Mouse (Mus musculus): Measurements from ENCODE around the gene Sag. TPM values are rescaled to one million over a fixed set of nuclear protein-coding genes. Genes with fewer than 3 reads are reported as not detected.

The Sag gene
- polyA plus RNA-seq, 1 experiment, result 0.80 TPM

DNA sequence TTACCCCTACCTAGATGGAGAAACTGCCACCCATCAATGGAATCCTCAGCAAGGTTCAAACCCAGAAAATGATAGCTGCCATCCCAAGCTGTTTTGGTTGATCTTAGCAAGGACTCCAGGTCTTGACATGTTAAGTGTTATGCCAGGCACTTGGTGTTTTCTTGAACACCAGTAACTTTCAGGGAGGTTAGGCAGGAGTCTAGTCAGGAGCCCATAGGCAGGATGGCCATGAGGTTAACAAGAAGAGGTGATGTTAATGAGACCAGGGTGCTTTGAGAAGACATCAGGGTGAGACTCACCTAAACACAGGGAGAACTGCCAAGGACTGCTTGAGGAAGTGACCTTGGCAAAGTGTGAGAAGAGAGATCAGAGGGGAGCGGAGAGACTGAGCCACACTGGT lies 54.6 kb downstream of the Sag start:
- Histone ChIP-seq H3K4me3 (replicated peaks; ENCODE audit: insufficient read depth, low read depth, low read length) (peak overlapping the region; percentile 14), H3K27me3 (ENCODE audit: control insufficient read depth, insufficient read depth, low read length) (no peaks in the 10 kb centered on the region), H3K4me1 (ENCODE audit: control insufficient read depth, insufficient read depth, low read length) (peaks cover 18% of the 10 kb centered on the region), H3K27ac (ENCODE audit: insufficient read depth, low read length) (no peak overlapping the region)
- no peak for DNase-seq
- TF ChIP-seq CTCF (IDR thresholded peaks at IDR 0.05; ENCODE audit: borderline replicate concordance, insufficient read depth, low read depth, low read length) (no peak), POLR2A (IDR thresholded peaks at IDR 0.05; ENCODE audit: borderline replicate concordance, insufficient read depth, low read length) (no peak)
- WGBS, result 31% methylated on average over 1 of the region's 1 CpGs

GRCm38 (mm10) chr1:87858529-87858928 lies 55.0 kb downstream of the Sag start:
- 39% methylated on average over 2 of the region's 2 CpGs for WGBS
- Histone ChIP-seq H3K27ac (ENCODE audit: insufficient read depth, low read length) (no peak overlapping the region), H3K4me3 (replicated peaks; ENCODE audit: insufficient read depth, low read depth, low read length) (no peak overlapping the region), H3K4me1 (ENCODE audit: control insufficient read depth, insufficient read depth, low read length) (peaks cover 19% of the 10 kb centered on the region), H3K27me3 (ENCODE audit: control insufficient read depth, insufficient read depth, low read length) (no peaks in the 10 kb centered on the region)
- no peak for DNase-seq
- no peak for TF ChIP-seq CTCF (IDR thresholded peaks at IDR 0.05; ENCODE audit: borderline replicate concordance, insufficient read depth, low read depth, low read length)
- TF ChIP-seq POLR2A (IDR thresholded peaks at IDR 0.05; ENCODE audit: borderline replicate concordance, insufficient read depth, low read length), result no peak

DNA sequence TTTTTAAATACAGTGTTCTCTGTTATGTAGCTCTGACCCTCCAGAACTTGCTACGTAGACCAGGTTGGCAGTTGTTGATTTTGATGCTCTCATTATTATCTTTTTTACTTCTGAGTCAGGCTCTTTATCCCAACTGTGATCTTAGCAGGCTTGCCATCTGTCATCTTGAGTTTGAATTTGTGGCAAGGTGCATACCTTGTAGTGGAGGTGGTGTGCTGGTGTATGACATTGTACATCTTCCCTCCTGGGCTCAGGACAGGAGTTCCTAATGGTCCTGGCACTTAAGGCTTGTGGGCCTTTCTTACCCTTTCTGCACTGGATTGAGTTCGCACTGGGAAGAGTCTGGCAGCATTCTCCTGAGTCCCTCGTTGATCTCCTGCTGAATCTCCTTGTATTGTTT lies 60.1 kb downstream of the Sag start:
- Histone ChIP-seq H3K27me3 (ENCODE audit: control insufficient read depth, insufficient read depth, low read length) (no peaks in the 10 kb centered on the region), H3K4me1 (ENCODE audit: control insufficient read depth, insufficient read depth, low read length) (peaks cover 25% of the 10 kb centered on the region; the same call in 1 of the 2 replicates), H3K4me3 (replicated peaks; ENCODE audit: insufficient read depth, low read depth, low read length) (no peak overlapping the region), H3K27ac (ENCODE audit: insufficient read depth, low read length) (peak overlapping the region; percentile 12; the same call in 1 of the 2 replicates)
- peak; percentile 47 to 67 for DNase-seq
- TF ChIP-seq POLR2A (IDR thresholded peaks at IDR 0.05; ENCODE audit: borderline replicate concordance, insufficient read depth, low read length), result no peak
- no peak for TF ChIP-seq CTCF (IDR thresholded peaks at IDR 0.05; ENCODE audit: borderline replicate concordance, insufficient read depth, low read depth, low read length)
- 7% methylated on average over 3 of the region's 3 CpGs for WGBS

GRCm38 (mm10) chr1:87864889-87865288 lies 61.4 kb downstream of the Sag start:
- Histone ChIP-seq H3K4me1 (ENCODE audit: control insufficient read depth, insufficient read depth, low read length) (peaks cover 25% of the 10 kb centered on the region; the same call in 1 of the 2 replicates), H3K27me3 (ENCODE audit: control insufficient read depth, insufficient read depth, low read length) (no peaks in the 10 kb centered on the region), H3K4me3 (replicated peaks; ENCODE audit: insufficient read depth, low read depth, low read length) (no peak overlapping the region), H3K27ac (ENCODE audit: insufficient read depth, low read length) (no peak overlapping the region)
- TF ChIP-seq CTCF (IDR thresholded peaks at IDR 0.05; ENCODE audit: borderline replicate concordance, insufficient read depth, low read depth, low read length), result no peak
- TF ChIP-seq POLR2A (IDR thresholded peaks at IDR 0.05; ENCODE audit: borderline replicate concordance, insufficient read depth, low read length), result no peak
- no peak for DNase-seq

- no peak overlapping the region for H3K4me3 ChIP-seq (replicated peaks; ENCODE audit: insufficient read depth, low read depth, low read length)
- H3K27ac ChIP-seq (ENCODE audit: insufficient read depth, low read length), result no peak overlapping the region
- TF ChIP-seq CTCF (IDR thresholded peaks at IDR 0.05; ENCODE audit: borderline replicate concordance, insufficient read depth, low read depth, low read length), result no peak
- TF ChIP-seq POLR2A (IDR thresholded peaks at IDR 0.05; ENCODE audit: borderline replicate concordance, insufficient read depth, low read length), result no peak
- 77% methylated on average over 1 of the region's 1 CpGs for WGBS
- no peak for DNase-seq
- H3K27me3 ChIP-seq (ENCODE audit: control insufficient read depth, insufficient read depth, low read length), result no peaks in the 10 kb centered on the region
- H3K4me1 ChIP-seq (ENCODE audit: control insufficient read depth, insufficient read depth, low read length), result peaks cover 34% of the 10 kb centered on the region
These were observed 63.2 kb downstream of the Sag start for GRCm38 (mm10) chr1:87866672-87867071.

- TF ChIP-seq POLR2A (IDR thresholded peaks at IDR 0.05; ENCODE audit: borderline replicate concordance, insufficient read depth, low read length) (no peak), CTCF (IDR thresholded peaks at IDR 0.05; ENCODE audit: borderline replicate concordance, insufficient read depth, low read depth, low read length) (no peak)
- peak in 1 of 2 experiments; percentile 73 for DNase-seq
- no peaks in the 10 kb centered on the region for H3K27me3 ChIP-seq (ENCODE audit: control insufficient read depth, insufficient read depth, low read length)
- H3K4me1 ChIP-seq (ENCODE audit: control insufficient read depth, insufficient read depth, low read length), result peaks cover 29% of the 10 kb centered on the region
- H3K4me3 ChIP-seq (replicated peaks; ENCODE audit: insufficient read depth, low read depth, low read length), result no peak overlapping the region
- peak overlapping the region; percentile 84 for H3K27ac ChIP-seq (ENCODE audit: insufficient read depth, low read length)
These were observed 68.1 kb downstream of the Sag start for GRCm38 (mm10) chr1:87871546-87871945.

GRCm38 (mm10) chr1:87873081-87873480 lies 69.6 kb downstream of the Sag start:
- no peaks in the 10 kb centered on the region for H3K27me3 ChIP-seq (ENCODE audit: control insufficient read depth, insufficient read depth, low read length)
- peaks cover 36% of the 10 kb centered on the region for H3K4me1 ChIP-seq (ENCODE audit: control insufficient read depth, insufficient read depth, low read length)
- no peak for DNase-seq
- TF ChIP-seq POLR2A (IDR thresholded peaks at IDR 0.05; ENCODE audit: borderline replicate concordance, insufficient read depth, low read length) (no peak), CTCF (IDR thresholded peaks at IDR 0.05; ENCODE audit: borderline replicate concordance, insufficient read depth, low read depth, low read length) (no peak)
- no peak overlapping the region for H3K27ac ChIP-seq (ENCODE audit: insufficient read depth, low read length)
- no peak overlapping the region for H3K4me3 ChIP-seq (replicated peaks; ENCODE audit: insufficient read depth, low read depth, low read length)

DNA sequence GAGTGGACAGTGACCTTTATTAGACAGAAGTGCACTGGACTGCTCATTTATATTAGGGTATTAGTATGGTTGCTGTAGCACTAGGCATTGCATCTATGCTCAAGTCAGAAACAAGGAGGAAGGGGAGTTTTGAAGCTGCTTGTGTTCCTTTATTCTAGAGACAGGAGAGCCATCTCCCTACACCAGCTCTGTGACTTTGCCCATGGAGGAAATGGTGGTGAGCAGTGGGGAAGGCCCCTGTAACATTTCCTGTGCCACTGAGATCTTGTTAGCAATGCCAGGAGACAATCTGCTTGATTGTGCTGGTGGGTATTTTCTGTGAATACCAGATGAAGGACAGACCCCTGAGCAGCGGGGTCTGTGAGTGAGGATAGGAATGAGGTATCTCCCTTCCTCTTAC lies 72.6 kb downstream of the Sag start:
- H3K27me3 ChIP-seq (ENCODE audit: control insufficient read depth, insufficient read depth, low read length), result no peaks in the 10 kb centered on the region
- no peak for DNase-seq
- H3K4me1 ChIP-seq (ENCODE audit: control insufficient read depth, insufficient read depth, low read length), result peaks cover 49% of the 10 kb centered on the region
- 72% methylated on average over 1 of the region's 1 CpGs for WGBS
- H3K27ac ChIP-seq (ENCODE audit: insufficient read depth, low read length), result no peak overlapping the region
- H3K4me3 ChIP-seq (replicated peaks; ENCODE audit: insufficient read depth, low read depth, low read length), result no peak overlapping the region
- TF ChIP-seq POLR2A (IDR thresholded peaks at IDR 0.05; ENCODE audit: borderline replicate concordance, insufficient read depth, low read length) (no peak), CTCF (IDR thresholded peaks at IDR 0.05; ENCODE audit: borderline replicate concordance, insufficient read depth, low read depth, low read length) (no peak)

Data from cerebellum, adult 2 months (tissue).